In genomic region chr13:52850024-52850723, GRCm38 (mm10) we compare ENCODE assay signal across 9 mouse cellular contexts.
DNase-seq lines count a peak whose midpoint lies in the region; ATAC-seq and TF ChIP-seq lines count a peak whose summit lies in the region.
"Had no signal": no experiment of that assay in that cellular context is flagged by ENCODE, and none has a peak within 500 bp of the region (broad histone marks: within the 10 kb centered on the region; RNA-seq: fewer than 3 reads in every experiment).

No protein-coding gene starts in this region.

- intact Hi-C loops in heart, postnatal 25 days (cut with DNase I), result no loop called here

- no peak overlapping the region for H3K4me3 ChIP-seq in heart, embryonic 10.5 days
- H3K4me3 ChIP-seq in midbrain, embryonic 11.5 days (ENCODE audit: low read depth, low read length), result no peak overlapping the region
- H3K4me3 ChIP-seq in midbrain, embryonic 16.5 days (ENCODE audit: low read depth, low read length), result no peak overlapping the region
- H3K4me3 ChIP-seq in small intestine, adult 2 months (ENCODE audit: low read depth, low read length), result no peak overlapping the region
- H3K4me3 ChIP-seq: limb, embryonic 15.5 days had no signal

- 82% methylated on average over 15 of the region's 15 CpGs for WGBS in heart, embryonic 10.5 days
- WGBS in midbrain, embryonic 11.5 days, result 85% methylated on average over 15 of the region's 15 CpGs
- 85% methylated on average over 15 of the region's 15 CpGs for WGBS in midbrain, embryonic 16.5 days
- WGBS in small intestine, adult 2 months, result 46% methylated on average over 15 of the region's 15 CpGs

- no peaks in the 10 kb centered on the region for H3K9me3 ChIP-seq in heart, embryonic 10.5 days
- no peaks in the 10 kb centered on the region for H3K9me3 ChIP-seq in midbrain, embryonic 11.5 days (ENCODE audit: control insufficient read depth, low read length)
- H3K9me3 ChIP-seq in midbrain, embryonic 16.5 days (replicated peaks; ENCODE audit: control insufficient read depth, low read length, poor library complexity, severe bottlenecking), result no peaks in the 10 kb centered on the region
- H3K9me3 ChIP-seq: limb, embryonic 15.5 days had no signal

- peaks cover 3% of the 10 kb centered on the region; the same call in 1 of the 2 replicates for H3K36me3 ChIP-seq in heart, embryonic 10.5 days
- H3K36me3 ChIP-seq in midbrain, embryonic 11.5 days (ENCODE audit: control insufficient read depth, insufficient read depth, low read length), result no peaks in the 10 kb centered on the region
- no peaks in the 10 kb centered on the region for H3K36me3 ChIP-seq in midbrain, embryonic 16.5 days (ENCODE audit: control insufficient read depth, insufficient read depth, low read length)
- no peaks in the 10 kb centered on the region for H3K36me3 ChIP-seq in small intestine, adult 2 months (ENCODE audit: control insufficient read depth, insufficient read depth, low read length)

- no peak for ATAC-seq in midbrain, embryonic 11.5 days (ENCODE audit: low FRiP score)
- ATAC-seq in midbrain, embryonic 16.5 days, result no peak
- no peak for ATAC-seq in megakaryocyte, adult 5-6 weeks (ENCODE audit: poor library complexity, severe bottlenecking)

- no peak for TF ChIP-seq POLR2A in small intestine, adult 2 months (IDR thresholded peaks at IDR 0.05; ENCODE audit: low read depth, low read length)

- DNase-seq in heart, embryonic 10.5 days (ENCODE audit: low spot score), result no peak
- no peak for DNase-seq in heart, postnatal 25 days (ENCODE audit: low spot score)
- peak; percentile 73 for DNase-seq in midbrain, embryonic 11.5 days (ENCODE audit: low spot score, missing footprints)
- peak; percentile 30 for DNase-seq in brain, adult 2 months (ENCODE audit: low read depth, low spot score)
- DNase-seq in adrenal gland, postnatal 14 days, result no peak

- H3K27ac ChIP-seq in heart, embryonic 10.5 days, result 0 out of 2 replicates have a peak overlapping the region, but pooled peaks have one; percentile 36
- H3K27ac ChIP-seq in midbrain, embryonic 11.5 days (ENCODE audit: low read depth, low read length), result no peak overlapping the region
- no peak overlapping the region for H3K27ac ChIP-seq in midbrain, embryonic 16.5 days (ENCODE audit: low read length)
- H3K27ac ChIP-seq in small intestine, adult 2 months (ENCODE audit: insufficient read depth, low read depth, low read length), result no peak overlapping the region
- H3K27ac ChIP-seq: limb, embryonic 15.5 days had no signal

- no peaks in the 10 kb centered on the region for H3K27me3 ChIP-seq in heart, embryonic 10.5 days (ENCODE audit: insufficient read depth, poor library complexity, severe bottlenecking)
- no peaks in the 10 kb centered on the region for H3K27me3 ChIP-seq in midbrain, embryonic 11.5 days (ENCODE audit: control insufficient read depth, insufficient read depth, low read length)
- H3K27me3 ChIP-seq in midbrain, embryonic 16.5 days (ENCODE audit: control insufficient read depth, insufficient read depth, low read depth, low read length), result no peaks in the 10 kb centered on the region
- H3K27me3 ChIP-seq in small intestine, adult 2 months (ENCODE audit: control insufficient read depth, insufficient read depth, low read length), result no peaks in the 10 kb centered on the region
- H3K27me3 ChIP-seq: limb, embryonic 15.5 days had no signal

- TF ChIP-seq CTCF in small intestine, adult 2 months (IDR thresholded peaks at IDR 0.05; ENCODE audit: extremely low read depth, insufficient read length, insufficient replicate concordance, low read depth, low read length), result peak; percentile 69; the same call in 1 of the 2 replicates

- peaks cover 57% of the 10 kb centered on the region for H3K4me1 ChIP-seq in heart, embryonic 10.5 days
- H3K4me1 ChIP-seq in midbrain, embryonic 11.5 days (ENCODE audit: control insufficient read depth, insufficient read depth, low read length), result no peaks in the 10 kb centered on the region
- no peaks in the 10 kb centered on the region for H3K4me1 ChIP-seq in midbrain, embryonic 16.5 days (ENCODE audit: control insufficient read depth, insufficient read depth, low read length)
- peaks cover 13% of the 10 kb centered on the region for H3K4me1 ChIP-seq in small intestine, adult 2 months (ENCODE audit: control insufficient read depth, insufficient read depth, insufficient read length, low read length)

- no peak overlapping the region for H3K4me2 ChIP-seq in midbrain, embryonic 11.5 days
- H3K4me2 ChIP-seq in midbrain, embryonic 16.5 days (ENCODE audit: low read length), result no peak overlapping the region
- H3K4me2 ChIP-seq: limb, embryonic 15.5 days had no signal

- H3K9ac ChIP-seq in midbrain, embryonic 11.5 days (ENCODE audit: low read length), result no peak overlapping the region
- H3K9ac ChIP-seq in midbrain, embryonic 16.5 days (ENCODE audit: low read depth, low read length), result no peak overlapping the region
- H3K9ac ChIP-seq: limb, embryonic 15.5 days had no signal

Comparison
In these comparisons a context has a peak if more than half of its experiments do, and no peak if none do; other contexts are left out.
1. DNase-seq: peak in midbrain, embryonic 11.5 days (single experiment) and brain, adult 2 months (single experiment); none in heart, embryonic 10.5 days (single experiment), heart, postnatal 25 days (single experiment) and adrenal gland, postnatal 14 days (single experiment).